Mouse (Mus musculus): ENCODE results near the gene Cflar.
"Not testable (repeated sequence)": the region's sequence is repeated elsewhere in the genome, so short reads cannot be mapped to it uniquely, and the experiment has no call there.

Cflar gene

GRCm38 (mm10) chr1:58711365-58712016 lies at the start of gene Cflar:
TSS of gene Cflar (plus strand) at chr1:58711508.
- in situ Hi-C loops (cut with MboI; ENCODE audit: unreplicated experiment in 2 of 2): loop anchor here (5.0 to 25.0 kb wide), 4 partner anchors 91 to 724 kb away; partner anchors contain the start of genes Clk1 (in 1 of the 2), Kctd18 (in 1 of the 2) and Sgo2a (in 1 of the 2)

GRCm38 (mm10) chr1:58662671-58663070 lies 48.6 kb upstream of the Cflar start:
- in situ Hi-C loops (cut with MboI; ENCODE audit: unreplicated experiment in 2 of 2): not testable (repeated sequence)

- in situ Hi-C loops (cut with MboI; ENCODE audit: unreplicated experiment in 2 of 2): not testable (repeated sequence)
These were observed 47.9 kb upstream of the Cflar start for GRCm38 (mm10) chr1:58663365-58663764.

- in situ Hi-C loops (cut with MboI; ENCODE audit: unreplicated experiment in 2 of 2): no loop called here
These were observed 43.1 kb upstream of the Cflar start for GRCm38 (mm10) chr1:58668191-58668590.

- in situ Hi-C loops (cut with MboI; ENCODE audit: unreplicated experiment in 2 of 2): loop anchor here (10.0 kb wide), 2 partner anchors 105 to 225 kb away; partner anchors contain the start of genes Nif3l1 (in 1 of the 2) and Ppil3 (in 1 of the 2)
These were observed 41.7 kb upstream of the Cflar start for GRCm38 (mm10) chr1:58669635-58670034.

GRCm38 (mm10) chr1:58672116-58672515 lies 39.2 kb upstream of the Cflar start:
- in situ Hi-C loops (cut with MboI; ENCODE audit: unreplicated experiment in 2 of 2): loop anchor here (10.0 kb wide), 2 partner anchors 107 to 227 kb away; partner anchors contain the start of genes Nif3l1 (in 1 of the 2) and Ppil3 (in 1 of the 2)

GRCm38 (mm10) chr1:58675011-58675410 lies 36.3 kb upstream of the Cflar start:
- in situ Hi-C loops (cut with MboI; ENCODE audit: unreplicated experiment in 2 of 2): loop anchor here (5.0 to 25.0 kb wide), 8 partner anchors 93 to 1263 kb away; partner anchors contain the start of genes Aox2 (in 2 of the 2), Aox1 (in 1 of the 2), Maip1 (in 1 of the 2) and Nif3l1 (in 1 of the 2)

- in situ Hi-C loops (cut with MboI; ENCODE audit: unreplicated experiment in 2 of 2): loop anchor here (5.0 to 25.0 kb wide), 8 partner anchors 95 to 1265 kb away; partner anchors contain the start of genes Aox2 (in 2 of the 2), Aox1 (in 1 of the 2), Maip1 (in 1 of the 2) and Nif3l1 (in 1 of the 2)
These were observed 33.7 kb upstream of the Cflar start for GRCm38 (mm10) chr1:58677575-58677974.

- in situ Hi-C loops (cut with MboI; ENCODE audit: unreplicated experiment in 2 of 2): loop anchor here (5.0 to 25.0 kb wide), 8 partner anchors 96 to 1266 kb away; partner anchors contain the start of genes Aox2 (in 2 of the 2), Aox1 (in 1 of the 2), Maip1 (in 1 of the 2) and Nif3l1 (in 1 of the 2)
These were observed 32.9 kb upstream of the Cflar start for GRCm38 (mm10) chr1:58678412-58678811.

- in situ Hi-C loops (cut with MboI; ENCODE audit: unreplicated experiment in 2 of 2): loop anchor here (10.0 to 25.0 kb wide), 5 partner anchors 402 to 1277 kb away; partner anchors contain the start of genes Aox2 (in 2 of the 2), Aox1 (in 1 of the 2), Maip1 (in 1 of the 2) and Tyw5 (in 1 of the 2)
These were observed 21.9 kb upstream of the Cflar start for GRCm38 (mm10) chr1:58689426-58689825.

- in situ Hi-C loops (cut with MboI; ENCODE audit: unreplicated experiment in 2 of 2): loop anchor here (10.0 to 25.0 kb wide), 5 partner anchors 403 to 1278 kb away; partner anchors contain the start of genes Aox2 (in 2 of the 2), Aox1 (in 1 of the 2), Maip1 (in 1 of the 2) and Tyw5 (in 1 of the 2)
These were observed 21.1 kb upstream of the Cflar start for GRCm38 (mm10) chr1:58690006-58690744.

- in situ Hi-C loops (cut with MboI; ENCODE audit: unreplicated experiment in 2 of 2): loop anchor here (10.0 to 25.0 kb wide), 5 partner anchors 404 to 1279 kb away; partner anchors contain the start of genes Aox2 (in 2 of the 2), Aox1 (in 1 of the 2), Maip1 (in 1 of the 2) and Tyw5 (in 1 of the 2)
These were observed 20.3 kb upstream of the Cflar start for GRCm38 (mm10) chr1:58690834-58691488.

- in situ Hi-C loops (cut with MboI; ENCODE audit: unreplicated experiment in 2 of 2): loop anchor here (10.0 to 25.0 kb wide), 5 partner anchors 404 to 1279 kb away; partner anchors contain the start of genes Aox2 (in 2 of the 2), Aox1 (in 1 of the 2), Maip1 (in 1 of the 2) and Tyw5 (in 1 of the 2)
These were observed 19.6 kb upstream of the Cflar start for GRCm38 (mm10) chr1:58691718-58692117.

- in situ Hi-C loops (cut with MboI; ENCODE audit: unreplicated experiment in 2 of 2): loop anchor here (10.0 to 25.0 kb wide), 5 partner anchors 406 to 1281 kb away; partner anchors contain the start of genes Aox2 (in 2 of the 2), Aox1 (in 1 of the 2), Maip1 (in 1 of the 2) and Tyw5 (in 1 of the 2)
These were observed 17.6 kb upstream of the Cflar start for GRCm38 (mm10) chr1:58693696-58694095.

GRCm38 (mm10) chr1:58695810-58696209 lies 15.5 kb upstream of the Cflar start, which contains the start of gene Als2cr12:
TSS of gene Als2cr12 (minus strand) at chr1:58695989.
- in situ Hi-C loops (cut with MboI; ENCODE audit: unreplicated experiment in 2 of 2): loop anchor here (10.0 to 25.0 kb wide), 5 partner anchors 409 to 1284 kb away; partner anchors contain the start of genes Aox2 (in 2 of the 2), Aox1 (in 1 of the 2), Maip1 (in 1 of the 2) and Tyw5 (in 1 of the 2)

- in situ Hi-C loops (cut with MboI; ENCODE audit: unreplicated experiment in 2 of 2): loop anchor here (10.0 to 25.0 kb wide), 5 partner anchors 410 to 1285 kb away; partner anchors contain the start of genes Aox2 (in 2 of the 2), Aox1 (in 1 of the 2), Maip1 (in 1 of the 2) and Tyw5 (in 1 of the 2)
These were observed 13.7 kb upstream of the Cflar start for GRCm38 (mm10) chr1:58697607-58698006.

GRCm38 (mm10) chr1:58698781-58699180 lies 12.5 kb upstream of the Cflar start:
- in situ Hi-C loops (cut with MboI; ENCODE audit: unreplicated experiment in 2 of 2): loop anchor here (10.0 to 25.0 kb wide), 5 partner anchors 411 to 1286 kb away; partner anchors contain the start of genes Aox2 (in 2 of the 2), Aox1 (in 1 of the 2), Maip1 (in 1 of the 2) and Tyw5 (in 1 of the 2)

GRCm38 (mm10) chr1:58699988-58700387 lies 11.3 kb upstream of the Cflar start:
- in situ Hi-C loops (cut with MboI; ENCODE audit: unreplicated experiment in 2 of 2): loop anchor here (10.0 to 25.0 kb wide), 7 partner anchors 413 to 1288 kb away; partner anchors contain the start of genes Aox2 (in 2 of the 2), Aox1 (in 1 of the 2), Kctd18 (in 1 of the 2) and Maip1 (in 1 of the 2)
